Mouse (Mus musculus) lung, postnatal 4 days (tissue): ENCODE measurements around the gene Fam124a.
"Not testable (repeated sequence)": the region's sequence is repeated elsewhere in the genome, so short reads cannot be mapped to it uniquely, and the experiment has no call there.

ENCODE experiments used
- DNase-seq, 2 experiments: peaks; one replicate each; pipeline ENCODE4 v3.0.0; 2021

Fam124a gene

GRCm38 (mm10) chr14:62555309-62555829 lies at the start of gene Fam124a:
Gene Fam124a (plus strand): TSS chr14:62555737.
- DNase-seq: peak; percentile 79 to 88

GRCm38 (mm10) chr14:62506261-62506660 lies 49.3 kb upstream of the Fam124a start:
- DNase-seq: no peak

- DNase-seq: no peak
These were observed 46.2 kb upstream of the Fam124a start for GRCm38 (mm10) chr14:62509350-62509749.

- DNase-seq: no peak
These were observed 42.7 kb upstream of the Fam124a start for GRCm38 (mm10) chr14:62512845-62513244.

- DNase-seq: no peak
These were observed 24.6 kb upstream of the Fam124a start for GRCm38 (mm10) chr14:62530951-62531350.

- DNase-seq: no peak
These were observed 19.4 kb upstream of the Fam124a start for GRCm38 (mm10) chr14:62536127-62536526.

GRCm38 (mm10) chr14:62536988-62537387 lies 18.5 kb upstream of the Fam124a start:
- no peak for DNase-seq

GRCm38 (mm10) chr14:62539834-62540233 lies 15.7 kb upstream of the Fam124a start:
- no peak for DNase-seq

- no peak for DNase-seq
These were observed 13.8 kb upstream of the Fam124a start for GRCm38 (mm10) chr14:62541751-62542150.

- DNase-seq: no peak
These were observed 9.2 kb upstream of the Fam124a start for GRCm38 (mm10) chr14:62546296-62546695.

- DNase-seq: no peak
These were observed 8.8 kb upstream of the Fam124a start for GRCm38 (mm10) chr14:62546746-62547145.

GRCm38 (mm10) chr14:62550121-62550520 lies 5.4 kb upstream of the Fam124a start:
- no peak for DNase-seq

GRCm38 (mm10) chr14:62552771-62553170 lies 2.8 kb upstream of the Fam124a start:
- DNase-seq: no peak

GRCm38 (mm10) chr14:62553786-62554185 lies 1.8 kb upstream of the Fam124a start:
- DNase-seq: no peak

- no peak for DNase-seq
These were observed 588 bp downstream of the Fam124a start for GRCm38 (mm10) chr14:62555840-62556810.

- no peak for DNase-seq
These were observed 1.6 kb downstream of the Fam124a start for GRCm38 (mm10) chr14:62557111-62557510.

GRCm38 (mm10) chr14:62561875-62562748 lies 6.6 kb downstream of the Fam124a start:
- no peak for DNase-seq

GRCm38 (mm10) chr14:62563679-62564078 lies 8.1 kb downstream of the Fam124a start:
- no peak for DNase-seq

GRCm38 (mm10) chr14:62566821-62567220 lies 11.3 kb downstream of the Fam124a start, which contains the start of gene Gm4131:
Gene Gm4131 (minus strand): TSS chr14:62566921.
- DNase-seq: not testable (repeated sequence)

- no peak for DNase-seq
These were observed 13.9 kb downstream of the Fam124a start for GRCm38 (mm10) chr14:62569463-62569862.

- DNase-seq: peak; percentile 24 to 77
These were observed 14.8 kb downstream of the Fam124a start for GRCm38 (mm10) chr14:62570299-62570698.

- DNase-seq: no peak
These were observed 17.9 kb downstream of the Fam124a start for GRCm38 (mm10) chr14:62573454-62573853.

GRCm38 (mm10) chr14:62574906-62575305 lies 19.4 kb downstream of the Fam124a start:
- no peak for DNase-seq
